Mouse (Mus musculus): ENCODE measurements around the gene Tnk2.

GRCm38 (mm10) chr16:32715364-32715763 is 71.7 kb downstream of the Tnk2 start:
- TF ChIP-seq POLR2A (IDR thresholded peaks at IDR 0.05; ENCODE audit: insufficient read length, low read depth) (no peak), MAX (IDR thresholded peaks at IDR 0.05; ENCODE audit: low read depth) (no peak), USF1 (IDR thresholded peaks at IDR 0.05; ENCODE audit: low read depth) (no peak), TCF3 (IDR thresholded peaks at IDR 0.05; ENCODE audit: insufficient read length, low read depth) (no peak), MYOG (IDR thresholded peaks at IDR 0.05; ENCODE audit: control insufficient read depth in 1 of 3, insufficient read depth in 1 of 3, insufficient read length in 2 of 3, low read depth in 2 of 3) (no peak), TCF12 (IDR thresholded peaks at IDR 0.05; ENCODE audit: insufficient read depth, poor library complexity, severe bottlenecking) (no peak), POLR2AphosphoS2 (IDR thresholded peaks at IDR 0.05; ENCODE audit: insufficient read length, low read depth) (no peak)

All from myocyte (in vitro differentiated cells).